Mouse (Mus musculus) lung, postnatal 0 days (tissue): Measurements from ENCODE around the gene Hspb9.

Experiments used
- CTCF ChIP-seq: IDR thresholded peaks from 2 replicates; pipeline ENCODE4 v1.5.1; 2016; ENCODE audit warnings: antibody characterized with exemption, mild to moderate bottlenecking
- EP300 ChIP-seq: IDR thresholded peaks from 2 replicates; pipeline ENCODE4 v1.6.1; 2016; ENCODE audit warnings: antibody characterized with exemption, mild to moderate bottlenecking, control low read depth

DNA sequence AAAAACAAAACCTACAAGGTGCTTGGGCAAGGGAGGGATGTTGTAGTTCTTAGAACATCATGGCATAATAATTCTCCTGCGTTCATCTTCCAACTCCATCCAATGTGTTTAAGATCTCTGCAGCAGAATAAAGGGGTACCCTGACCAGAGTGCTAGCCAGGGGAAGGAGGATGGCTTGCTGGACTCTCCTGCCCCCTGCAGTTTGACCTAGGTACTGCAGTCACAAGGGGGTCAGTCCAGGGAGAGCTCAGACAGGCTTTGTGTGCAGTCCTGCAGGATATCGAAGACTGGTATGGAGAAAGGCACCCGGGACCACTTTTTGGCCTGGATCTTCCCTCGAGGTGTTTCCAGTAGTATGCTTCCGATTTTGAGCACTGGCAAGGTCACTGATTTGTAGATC, 18.7 kb upstream of the Hspb9 start:
- peak; percentile 94 for TF ChIP-seq CTCF
- no peak for TF ChIP-seq EP300
